Mouse (Mus musculus): Measurements from ENCODE around the gene Pitpna. TPM values are rescaled to one million over a fixed set of nuclear protein-coding genes. Genes with fewer than 3 reads are reported as not detected.

The Pitpna gene
- polyA plus RNA-seq, 1 experiment from 2014 or later: 124 TPM

DNA sequence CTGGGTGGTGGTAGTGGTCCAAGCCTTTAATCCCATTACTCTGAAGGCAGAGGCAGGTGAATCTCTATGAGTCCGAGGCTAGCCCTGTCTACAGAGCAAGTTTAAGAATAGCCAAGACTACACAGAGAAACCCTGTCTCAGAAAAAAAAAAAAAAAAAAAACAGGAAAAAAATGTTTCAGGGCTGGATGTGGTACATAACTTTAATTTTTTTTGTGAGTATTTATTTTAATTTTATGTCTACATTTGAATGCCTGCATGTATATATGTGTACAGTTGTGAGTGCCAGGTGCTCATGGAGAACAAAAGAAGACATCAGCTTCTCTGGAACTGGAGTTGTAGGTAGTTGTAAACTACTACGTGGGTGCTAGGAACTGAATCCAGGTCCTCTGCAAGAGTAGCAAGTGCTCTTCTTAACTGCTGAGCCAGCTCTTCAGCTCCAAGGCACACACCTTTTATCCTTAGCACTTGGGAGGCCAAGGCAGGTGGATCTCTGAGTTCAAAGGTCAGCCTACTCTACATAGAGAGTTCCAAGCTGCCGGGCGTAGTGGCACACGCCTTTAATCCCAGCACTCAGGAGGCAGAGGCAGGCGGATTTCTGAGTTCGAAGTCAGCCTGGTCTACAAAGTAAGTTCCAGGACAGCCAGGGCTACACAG lies 6.3 kb upstream of the Pitpna start:
- H3K9me3 ChIP-seq: no peaks in the 10 kb centered on the region
- H3K27me3 ChIP-seq: no peaks in the 10 kb centered on the region
- H3K27ac ChIP-seq (replicated peaks): no peak overlapping the region
- no peak overlapping the region for H3K9ac ChIP-seq
- ATAC-seq (ENCODE audit: low FRiP score, low read depth): no peak
- no peak overlapping the region for H3K4me2 ChIP-seq
- H3K4me3 ChIP-seq: no peak overlapping the region
- H3K36me3 ChIP-seq: no peaks in the 10 kb centered on the region
- WGBS: 94% methylated on average over 7 of the region's 7 CpGs
- no peaks in the 10 kb centered on the region for H3K4me1 ChIP-seq (replicated peaks)

- no peak overlapping the region for H3K27ac ChIP-seq (replicated peaks)
- no peak overlapping the region for H3K4me3 ChIP-seq
- H3K9me3 ChIP-seq: no peaks in the 10 kb centered on the region
- 79% methylated on average over 2 of the region's 2 CpGs for WGBS
- peaks cover 8% of the 10 kb centered on the region; the same call in 1 of the 2 replicates for H3K4me1 ChIP-seq (replicated peaks)
- H3K9ac ChIP-seq: no peak overlapping the region
- H3K4me2 ChIP-seq: no peak overlapping the region
- no peaks in the 10 kb centered on the region for H3K36me3 ChIP-seq
- no peak for ATAC-seq (ENCODE audit: low FRiP score, low read depth)
- H3K27me3 ChIP-seq: no peaks in the 10 kb centered on the region
These were observed 4.4 kb upstream of the Pitpna start for GRCm38 (mm10) chr11:75583521-75583920.

GRCm38 (mm10) chr11:75585061-75585460 lies 2.8 kb upstream of the Pitpna start:
- WGBS: 85% methylated on average over 4 of the region's 4 CpGs
- Histone ChIP-seq H3K4me1 (replicated peaks) (peaks cover 22% of the 10 kb centered on the region), H3K4me2 (no peak overlapping the region), H3K9me3 (no peaks in the 10 kb centered on the region), H3K4me3 (no peak overlapping the region), H3K27me3 (no peaks in the 10 kb centered on the region), H3K9ac (no peak overlapping the region), H3K27ac (replicated peaks) (no peak overlapping the region), H3K36me3 (no peaks in the 10 kb centered on the region)
- no peak for ATAC-seq (ENCODE audit: low FRiP score, low read depth)

- H3K9ac ChIP-seq: no peak overlapping the region
- WGBS: 83% methylated on average over 5 of the region's 5 CpGs
- no peaks in the 10 kb centered on the region for H3K9me3 ChIP-seq
- no peak overlapping the region for H3K4me3 ChIP-seq
- H3K4me1 ChIP-seq (replicated peaks): peaks cover 31% of the 10 kb centered on the region
- no peaks in the 10 kb centered on the region for H3K27me3 ChIP-seq
- no peak overlapping the region for H3K27ac ChIP-seq (replicated peaks)
- no peak overlapping the region for H3K4me2 ChIP-seq
- no peak for ATAC-seq (ENCODE audit: low FRiP score, low read depth)
- no peaks in the 10 kb centered on the region for H3K36me3 ChIP-seq
These were observed 1.9 kb upstream of the Pitpna start for GRCm38 (mm10) chr11:75585978-75586377.

- peak overlapping the region; percentile 90 for H3K27ac ChIP-seq (replicated peaks)
- ATAC-seq (ENCODE audit: low FRiP score, low read depth): no peak
- H3K4me2 ChIP-seq: no peak overlapping the region
- no peaks in the 10 kb centered on the region for H3K36me3 ChIP-seq
- H3K9ac ChIP-seq: no peak overlapping the region
- no peaks in the 10 kb centered on the region for H3K9me3 ChIP-seq
- no peak overlapping the region for H3K4me3 ChIP-seq
- WGBS: 88% methylated on average over 5 of the region's 5 CpGs
- no peaks in the 10 kb centered on the region for H3K27me3 ChIP-seq
- H3K4me1 ChIP-seq (replicated peaks): peaks cover 35% of the 10 kb centered on the region
These were observed 934 bp upstream of the Pitpna start for GRCm38 (mm10) chr11:75586963-75587362.

DNA sequence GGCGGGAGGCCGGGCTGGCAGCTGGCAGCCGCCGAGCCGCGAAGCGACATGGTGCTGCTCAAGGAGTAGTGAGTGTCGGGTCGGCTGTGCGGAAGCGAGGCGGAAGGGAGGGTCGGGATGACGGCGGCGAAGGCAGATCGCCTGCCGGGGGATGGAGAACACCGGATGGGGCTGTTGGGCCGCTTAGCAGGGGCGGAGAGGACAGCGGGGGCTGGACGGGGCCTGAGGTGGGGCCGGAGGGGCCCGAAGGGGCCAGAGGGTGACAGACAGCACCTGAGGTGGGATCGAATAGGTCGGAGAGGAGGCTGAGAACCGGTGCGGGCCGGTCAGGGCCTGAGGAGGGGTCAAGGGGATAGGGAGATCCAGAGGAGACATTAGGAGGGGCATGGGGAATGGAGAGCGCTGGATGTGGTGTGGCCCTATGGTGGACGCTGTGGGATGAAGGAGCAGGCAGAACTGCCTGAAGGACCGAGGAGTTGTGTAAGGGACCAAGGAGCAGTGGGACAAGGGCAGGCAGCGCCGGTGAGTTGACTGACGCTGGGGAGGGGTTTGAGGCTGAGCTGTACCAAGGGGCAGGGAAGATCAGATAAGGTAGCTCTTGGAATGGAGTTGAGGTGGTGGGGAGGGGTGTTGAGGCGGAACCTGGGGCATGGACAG lies 516 bp downstream of the Pitpna start:
- H3K27me3 ChIP-seq: no peaks in the 10 kb centered on the region
- peak overlapping the region; percentile 91 for H3K4me3 ChIP-seq
- peak overlapping the region; percentile 97 for H3K9ac ChIP-seq
- H3K9me3 ChIP-seq: no peaks in the 10 kb centered on the region
- H3K4me1 ChIP-seq (replicated peaks): peaks cover 35% of the 10 kb centered on the region
- peak; percentile 84 for ATAC-seq (ENCODE audit: low FRiP score, low read depth)
- peaks cover 9% of the 10 kb centered on the region for H3K36me3 ChIP-seq
- H3K4me2 ChIP-seq: peak overlapping the region; percentile 78
- WGBS: under 1% methylated on average over 37 of the region's 37 CpGs
- H3K27ac ChIP-seq (replicated peaks): peak overlapping the region; percentile 90

DNA sequence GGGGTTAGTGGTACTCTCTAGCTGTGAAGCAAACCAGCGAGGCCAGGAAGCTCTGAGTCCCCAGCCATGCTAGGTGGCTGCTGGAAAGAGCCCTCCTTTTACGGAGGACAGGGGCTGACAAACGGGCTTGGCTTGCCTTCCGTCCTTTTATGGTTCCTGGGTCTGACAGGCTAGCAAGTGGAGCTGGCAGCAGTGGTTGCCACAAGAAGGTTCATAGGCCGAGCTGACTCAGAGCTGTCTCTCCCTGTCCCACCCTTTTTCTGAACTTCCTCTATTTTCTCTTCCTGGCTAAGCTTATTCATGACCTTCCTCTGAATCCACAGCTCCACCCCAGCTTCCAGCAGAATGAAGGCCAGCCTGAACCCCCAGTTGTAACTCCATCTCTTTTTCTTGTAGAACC lies 4.7 kb downstream of the Pitpna start:
- no peak overlapping the region for H3K27ac ChIP-seq (replicated peaks)
- H3K4me2 ChIP-seq: no peak overlapping the region
- no peaks in the 10 kb centered on the region for H3K27me3 ChIP-seq
- H3K4me3 ChIP-seq: no peak overlapping the region
- no peak overlapping the region for H3K9ac ChIP-seq
- H3K9me3 ChIP-seq: no peaks in the 10 kb centered on the region
- H3K4me1 ChIP-seq (replicated peaks): peaks cover 30% of the 10 kb centered on the region
- H3K36me3 ChIP-seq: peaks cover 23% of the 10 kb centered on the region
- no peak for ATAC-seq (ENCODE audit: low FRiP score, low read depth)
- WGBS: 98% methylated on average over 5 of the region's 5 CpGs

GRCm38 (mm10) chr11:75594431-75594830 lies 6.5 kb downstream of the Pitpna start:
- 83% methylated on average over 9 of the region's 9 CpGs for WGBS
- Histone ChIP-seq H3K9ac (no peak overlapping the region), H3K9me3 (no peaks in the 10 kb centered on the region), H3K4me2 (no peak overlapping the region), H3K36me3 (peaks cover 35% of the 10 kb centered on the region), H3K27me3 (no peaks in the 10 kb centered on the region), H3K4me1 (replicated peaks) (peaks cover 19% of the 10 kb centered on the region), H3K27ac (replicated peaks) (no peak overlapping the region), H3K4me3 (no peak overlapping the region)
- ATAC-seq (ENCODE audit: low FRiP score, low read depth): no peak

GRCm38 (mm10) chr11:75595404-75595803 lies 7.5 kb downstream of the Pitpna start:
- H3K9ac ChIP-seq: no peak overlapping the region
- no peaks in the 10 kb centered on the region for H3K27me3 ChIP-seq
- no peak overlapping the region for H3K4me2 ChIP-seq
- peaks cover 39% of the 10 kb centered on the region for H3K36me3 ChIP-seq
- ATAC-seq (ENCODE audit: low FRiP score, low read depth): no peak
- no peak overlapping the region for H3K4me3 ChIP-seq
- no peak overlapping the region for H3K27ac ChIP-seq (replicated peaks)
- H3K9me3 ChIP-seq: no peaks in the 10 kb centered on the region
- peaks cover 10% of the 10 kb centered on the region; the same call in 1 of the 2 replicates for H3K4me1 ChIP-seq (replicated peaks)
- WGBS: 73% methylated on average over 2 of the region's 2 CpGs

DNA sequence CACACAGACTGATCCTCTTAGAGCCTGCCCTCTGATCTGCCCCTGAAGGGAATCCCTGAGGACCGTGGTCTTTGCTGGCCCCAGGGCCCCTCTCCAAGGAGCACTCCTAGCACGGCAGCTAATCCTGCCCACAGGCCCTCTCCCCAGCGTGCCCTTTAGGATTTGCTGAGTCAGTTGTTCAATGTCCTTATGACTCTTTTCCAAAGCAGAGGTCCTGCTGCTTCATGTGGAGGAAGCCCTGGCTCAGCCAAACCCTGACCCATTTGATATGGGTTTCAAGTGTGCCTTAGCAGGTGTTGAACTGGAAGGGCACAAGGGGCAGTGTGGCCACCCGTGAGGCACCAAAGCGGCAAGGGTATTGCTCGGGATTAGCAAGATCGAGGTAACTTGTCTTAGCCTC lies 7.9 kb downstream of the Pitpna start:
- no peak for ATAC-seq (ENCODE audit: low FRiP score, low read depth)
- no peak overlapping the region for H3K27ac ChIP-seq (replicated peaks)
- H3K9me3 ChIP-seq: no peaks in the 10 kb centered on the region
- no peak overlapping the region for H3K4me2 ChIP-seq
- H3K4me1 ChIP-seq (replicated peaks): peaks cover 6% of the 10 kb centered on the region; the same call in 1 of the 2 replicates
- no peak overlapping the region for H3K4me3 ChIP-seq
- peaks cover 43% of the 10 kb centered on the region for H3K36me3 ChIP-seq
- no peaks in the 10 kb centered on the region for H3K27me3 ChIP-seq
- 83% methylated on average over 7 of the region's 7 CpGs for WGBS
- no peak overlapping the region for H3K9ac ChIP-seq

GRCm38 (mm10) chr11:75596726-75597255 lies 8.9 kb downstream of the Pitpna start:
- no peak overlapping the region for H3K4me2 ChIP-seq
- H3K36me3 ChIP-seq: peaks cover 53% of the 10 kb centered on the region
- no peak overlapping the region for H3K27ac ChIP-seq (replicated peaks)
- H3K9ac ChIP-seq: no peak overlapping the region
- H3K27me3 ChIP-seq: no peaks in the 10 kb centered on the region
- no peak overlapping the region for H3K4me3 ChIP-seq
- H3K9me3 ChIP-seq: no peaks in the 10 kb centered on the region
- no peaks in the 10 kb centered on the region for H3K4me1 ChIP-seq (replicated peaks)
- no peak for ATAC-seq (ENCODE audit: low FRiP score, low read depth)
- WGBS: 87% methylated on average over 3 of the region's 3 CpGs

- no peak for ATAC-seq (ENCODE audit: low FRiP score, low read depth)
- no peak overlapping the region for H3K4me3 ChIP-seq
- H3K4me1 ChIP-seq (replicated peaks): no peaks in the 10 kb centered on the region
- H3K36me3 ChIP-seq: peaks cover 60% of the 10 kb centered on the region
- no peak overlapping the region for H3K4me2 ChIP-seq
- WGBS: 93% methylated on average over 6 of the region's 6 CpGs
- no peak overlapping the region for H3K9ac ChIP-seq
- no peak overlapping the region for H3K27ac ChIP-seq (replicated peaks)
- no peaks in the 10 kb centered on the region for H3K9me3 ChIP-seq
- no peaks in the 10 kb centered on the region for H3K27me3 ChIP-seq
These were observed 10.1 kb downstream of the Pitpna start for GRCm38 (mm10) chr11:75598004-75598403.

All from hindbrain, embryonic 15.5 days (tissue).